Mouse (Mus musculus): ENCODE data around the gene Eppin. TPM values are rescaled to one million over a fixed set of nuclear protein-coding genes. Genes with fewer than 3 reads are reported as not detected.
"Not testable (repeated sequence)": the region's sequence is repeated elsewhere in the genome, so short reads cannot be mapped to it uniquely, and the experiment has no call there.

Gene Eppin
- polyA plus RNA-seq, 1 experiment from 2014 or later, result not detected

- no peak overlapping the region for H3K27ac ChIP-seq
- no peaks in the 10 kb centered on the region for H3K36me3 ChIP-seq
- H3K4me2 ChIP-seq, result no peak overlapping the region
- ATAC-seq (ENCODE audit: insufficient number of reproducible peaks, low FRiP score, low TSS enrichment, low read depth), result no peak
- no peaks in the 10 kb centered on the region for H3K9me3 ChIP-seq
- H3K4me1 ChIP-seq, result no peaks in the 10 kb centered on the region
- 61% methylated on average over 3 of the region's 3 CpGs for WGBS
- no peaks in the 10 kb centered on the region for H3K27me3 ChIP-seq
- no peak overlapping the region for H3K9ac ChIP-seq
- no peak overlapping the region for H3K4me3 ChIP-seq
Observed at GRCm38 (mm10) chr2:164600179-164600578, 6.8 kb upstream of the Eppin start.

DNA sequence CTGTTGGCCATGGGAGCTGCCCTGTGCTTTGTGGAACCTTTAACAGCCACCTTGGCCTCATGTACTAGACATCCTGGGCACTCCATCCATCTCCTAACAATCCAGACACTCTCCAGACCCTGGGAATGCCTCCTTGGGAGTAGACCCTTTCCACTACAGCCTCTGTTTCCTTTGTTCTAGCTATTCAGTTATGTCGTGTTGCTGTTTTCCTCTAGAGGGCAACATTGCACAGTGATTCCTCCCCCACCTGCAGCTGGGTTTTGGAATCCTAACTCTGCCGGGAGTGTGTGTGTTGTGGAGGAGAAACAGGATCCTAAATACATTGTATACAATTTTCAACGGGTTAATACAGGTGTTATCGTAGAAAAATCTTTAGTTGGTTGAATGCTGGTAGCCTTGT is 1.4 kb downstream of the Eppin start:
- no peaks in the 10 kb centered on the region for H3K27me3 ChIP-seq
- H3K27ac ChIP-seq, result no peak overlapping the region
- H3K4me2 ChIP-seq, result no peak overlapping the region
- ATAC-seq (ENCODE audit: insufficient number of reproducible peaks, low FRiP score, low TSS enrichment, low read depth), result no peak
- H3K36me3 ChIP-seq, result no peaks in the 10 kb centered on the region
- WGBS, result 7% methylated on average over 4 of the region's 4 CpGs
- H3K4me1 ChIP-seq, result no peaks in the 10 kb centered on the region
- H3K9me3 ChIP-seq, result no peaks in the 10 kb centered on the region
- H3K4me3 ChIP-seq, result no peak overlapping the region
- no peak overlapping the region for H3K9ac ChIP-seq

DNA sequence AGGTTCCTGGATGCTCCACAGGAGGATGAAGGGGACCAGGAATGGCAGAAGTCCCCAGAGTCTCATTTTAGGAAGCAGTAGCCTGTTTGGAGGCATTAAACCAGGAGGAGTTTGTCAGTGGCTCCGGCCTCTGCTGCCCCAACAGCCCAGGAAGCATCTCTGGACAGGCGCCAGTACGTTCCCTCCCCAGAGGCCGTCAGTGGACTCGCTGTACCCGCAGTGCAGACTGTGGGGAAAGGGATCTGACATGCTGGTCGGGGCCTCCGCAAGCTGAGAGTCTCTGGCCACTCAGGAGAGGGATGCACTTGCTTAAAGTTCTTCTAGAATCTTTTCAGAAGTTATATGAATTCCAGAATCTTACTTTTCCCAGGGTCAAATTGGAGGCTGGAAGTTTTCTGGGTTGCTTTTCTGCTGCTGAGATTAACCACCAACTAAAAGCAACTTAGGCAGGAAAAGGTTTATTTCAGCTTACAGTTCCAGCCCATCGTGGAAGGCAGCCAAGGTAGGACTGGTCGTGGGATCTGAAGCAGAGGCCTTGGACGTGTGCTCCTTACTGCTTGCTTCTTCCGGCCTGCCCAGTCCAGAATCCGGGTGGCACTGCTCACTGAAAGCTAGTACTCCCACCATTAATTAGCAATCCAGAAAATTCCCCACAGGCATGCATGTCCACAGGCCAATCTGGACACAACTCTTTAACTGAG is 8.2 kb downstream of the Eppin start, which contains the start of gene Wfdc6a:
Gene Wfdc6a (minus strand): TSS at position 423 of the 701 bp plus-strand sequence.
- H3K4me3 ChIP-seq; H3K4me1 ChIP-seq; H3K9ac ChIP-seq; H3K27me3 ChIP-seq; H3K36me3 ChIP-seq; H3K4me2 ChIP-seq; ATAC-seq (ENCODE audit: insufficient number of reproducible peaks, low FRiP score, low TSS enrichment, low read depth); H3K27ac ChIP-seq; H3K9me3 ChIP-seq: not testable (repeated sequence)
- 50% methylated on average over 13 of the region's 13 CpGs for WGBS

DNA sequence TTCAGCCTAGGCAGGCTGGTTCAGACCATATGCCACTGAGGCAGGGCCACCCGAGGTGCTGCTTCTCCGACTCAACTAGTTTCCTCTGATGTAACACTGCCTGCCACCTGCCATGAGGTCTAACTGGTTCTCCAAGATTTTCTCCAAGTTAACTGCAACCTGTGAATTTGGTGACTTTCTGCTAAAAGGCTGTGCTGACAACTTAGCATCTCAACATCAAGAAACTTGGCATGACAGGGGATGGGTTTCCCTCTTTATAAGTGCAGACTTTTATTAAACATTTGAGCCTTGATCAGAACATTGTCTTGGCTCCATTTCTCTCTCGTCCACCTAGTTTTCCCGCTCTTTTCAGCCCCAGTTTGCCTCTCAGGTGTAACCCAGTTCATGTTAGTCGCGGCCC is 20.0 kb downstream of the Eppin start, which contains the start of gene Spint3:
Gene Spint3 (minus strand): TSS at position 101 of the 400 bp plus-strand sequence.
- H3K36me3 ChIP-seq; H3K27ac ChIP-seq; H3K9ac ChIP-seq; ATAC-seq (ENCODE audit: insufficient number of reproducible peaks, low FRiP score, low TSS enrichment, low read depth); H3K4me3 ChIP-seq; H3K27me3 ChIP-seq; H3K4me1 ChIP-seq; H3K9me3 ChIP-seq; H3K4me2 ChIP-seq: not testable (repeated sequence)
- 76% methylated on average over 6 of the region's 6 CpGs for WGBS

- ATAC-seq (ENCODE audit: insufficient number of reproducible peaks, low FRiP score, low TSS enrichment, low read depth), result no peak
- Histone ChIP-seq H3K4me1 (peaks cover 19% of the 10 kb centered on the region), H3K4me3 (no peak overlapping the region), H3K36me3 (no peaks in the 10 kb centered on the region), H3K27ac (no peak overlapping the region), H3K9ac (no peak overlapping the region), H3K27me3 (peaks cover 2% of the 10 kb centered on the region; the same call in 1 of the 2 replicates), H3K9me3 (no peaks in the 10 kb centered on the region), H3K4me2 (no peak overlapping the region)
- WGBS, result 86% methylated on average over 4 of the region's 5 CpGs
Observed at GRCm38 (mm10) chr2:164567460-164567859, 25.9 kb downstream of the Eppin start.

DNA sequence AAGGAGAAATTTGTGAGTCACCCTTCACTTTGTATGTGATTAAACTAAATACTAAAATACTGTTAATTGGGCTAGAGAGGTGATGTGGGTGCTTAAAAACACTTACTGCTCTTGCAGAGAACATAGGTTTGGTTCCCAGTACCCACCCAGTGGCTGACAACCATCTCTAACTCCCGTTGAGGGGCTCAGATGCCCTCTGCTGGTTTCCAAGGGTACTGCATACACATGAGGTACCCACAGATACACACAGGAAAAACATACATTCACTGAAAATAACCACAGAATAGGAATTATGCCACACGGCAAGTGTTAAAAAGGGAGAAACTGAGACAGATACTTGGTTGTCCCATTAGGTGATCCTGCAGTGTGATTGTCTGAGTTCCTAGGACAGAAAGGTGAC is 26.4 kb downstream of the Eppin start:
- H3K9me3 ChIP-seq, result no peaks in the 10 kb centered on the region
- 74% methylated on average over 2 of the region's 2 CpGs for WGBS
- H3K27ac ChIP-seq, result no peak overlapping the region
- no peak overlapping the region for H3K4me2 ChIP-seq
- H3K4me3 ChIP-seq, result no peak overlapping the region
- H3K27me3 ChIP-seq, result peaks cover 6% of the 10 kb centered on the region; the same call in 1 of the 2 replicates
- no peak overlapping the region for H3K9ac ChIP-seq
- peaks cover 24% of the 10 kb centered on the region for H3K4me1 ChIP-seq
- ATAC-seq (ENCODE audit: insufficient number of reproducible peaks, low FRiP score, low TSS enrichment, low read depth), result no peak
- H3K36me3 ChIP-seq, result no peaks in the 10 kb centered on the region

DNA sequence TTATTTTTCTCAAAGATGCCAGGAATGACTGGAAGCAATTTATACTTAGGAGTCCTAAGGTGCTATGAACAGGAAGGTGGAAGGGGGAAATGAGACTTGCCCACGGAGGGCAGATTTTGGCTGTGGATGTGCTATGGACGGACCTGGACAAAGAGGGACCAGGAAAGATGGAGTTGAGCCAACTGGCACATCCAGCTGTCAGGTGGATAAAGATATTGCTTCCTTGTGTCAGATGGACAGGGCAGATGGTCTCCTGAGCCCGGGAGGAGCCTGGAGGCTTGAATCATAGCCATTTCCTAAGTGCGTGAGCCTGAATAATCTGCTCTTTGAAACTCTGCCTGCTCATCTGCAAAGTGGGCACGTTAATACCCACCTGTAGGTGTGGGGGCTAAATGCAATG is 29.0 kb downstream of the Eppin start:
- H3K9me3 ChIP-seq, result no peaks in the 10 kb centered on the region
- peaks cover 6% of the 10 kb centered on the region; the same call in 1 of the 2 replicates for H3K27me3 ChIP-seq
- H3K36me3 ChIP-seq, result no peaks in the 10 kb centered on the region
- H3K4me2 ChIP-seq, result no peak overlapping the region; the same call in 1 of the 2 replicates
- H3K27ac ChIP-seq, result no peak overlapping the region
- H3K4me1 ChIP-seq, result peaks cover 24% of the 10 kb centered on the region
- H3K4me3 ChIP-seq, result no peak overlapping the region
- no peak for ATAC-seq (ENCODE audit: insufficient number of reproducible peaks, low FRiP score, low TSS enrichment, low read depth)
- WGBS, result 60% methylated on average over 5 of the region's 5 CpGs
- H3K9ac ChIP-seq, result no peak overlapping the region

GRCm38 (mm10) chr2:164563339-164564038 is 29.9 kb downstream of the Eppin start:
- Histone ChIP-seq H3K9ac (peak overlapping the region; percentile 55), H3K27ac (peak overlapping the region; percentile 33; the same call in 1 of the 2 replicates), H3K4me3 (peak overlapping the region; percentile 42), H3K4me2 (peak overlapping the region; percentile 95), H3K27me3 (peaks cover 6% of the 10 kb centered on the region; the same call in 1 of the 2 replicates), H3K9me3 (no peaks in the 10 kb centered on the region), H3K36me3 (no peaks in the 10 kb centered on the region), H3K4me1 (peaks cover 32% of the 10 kb centered on the region)
- ATAC-seq (ENCODE audit: insufficient number of reproducible peaks, low FRiP score, low TSS enrichment, low read depth), result peak; percentile 53; the same call in 1 of the 2 replicates
- 1% methylated on average over 31 of the region's 32 CpGs for WGBS

DNA sequence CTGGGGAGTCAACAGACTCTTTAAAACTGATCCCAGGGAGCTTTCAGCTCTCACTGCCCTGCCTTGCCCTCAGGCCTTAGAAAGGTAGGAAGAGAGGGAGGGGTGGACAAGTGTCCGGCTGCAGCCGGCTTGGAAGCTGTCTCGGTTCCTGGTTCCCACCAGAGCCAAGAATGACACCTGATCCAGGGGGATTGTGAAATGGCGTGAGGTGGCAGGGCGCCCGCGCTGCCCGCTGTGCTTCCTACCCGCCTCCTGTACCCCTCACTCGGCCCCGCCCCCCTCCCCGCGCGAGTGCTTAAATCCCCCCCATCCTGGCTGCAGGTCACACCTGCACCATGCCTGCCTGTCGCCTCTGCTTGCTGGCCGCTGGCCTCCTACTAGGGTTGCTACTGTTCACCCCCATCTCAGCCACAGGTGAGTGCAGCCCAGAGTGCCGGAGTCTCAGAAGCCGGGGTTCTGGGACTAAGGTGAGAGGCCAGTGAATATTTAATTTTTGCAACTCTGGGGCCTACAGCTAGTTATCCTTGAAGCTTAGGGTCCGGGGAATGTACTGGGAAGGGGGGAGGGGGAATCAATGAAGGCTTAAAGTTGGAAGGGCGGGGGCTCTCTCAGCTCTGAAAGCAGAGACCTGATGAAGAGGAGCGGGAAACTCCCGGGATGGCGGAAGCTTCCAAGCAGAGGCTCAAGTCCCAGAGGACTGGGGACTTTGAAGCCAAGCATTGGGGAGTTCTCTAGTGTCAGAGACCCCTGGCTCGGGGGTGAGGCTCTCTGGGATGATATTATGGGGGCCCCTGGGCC is 30.8 kb downstream of the Eppin start, which contains the start of gene Wfdc2:
Gene Wfdc2 (plus strand): TSS at position 23 of the 798 bp plus-strand sequence.
- H3K36me3 ChIP-seq, result no peaks in the 10 kb centered on the region
- H3K9ac ChIP-seq, result peak within 1 kb of the TSS; percentile 55
- ATAC-seq (ENCODE audit: insufficient number of reproducible peaks, low FRiP score, low TSS enrichment, low read depth), result no peak
- peak within 1 kb of the TSS; percentile 95 for H3K4me2 ChIP-seq
- WGBS, result 5% methylated on average over 24 of the region's 24 CpGs
- peak within 1 kb of the TSS; percentile 42 for H3K4me3 ChIP-seq
- H3K4me1 ChIP-seq, result peaks cover 32% of the 10 kb centered on the region
- 0 out of 2 replicates have a peak within 1 kb of the TSS, but pooled peaks have one; percentile 33 for H3K27ac ChIP-seq
- peaks cover 6% of the 10 kb centered on the region; the same call in 1 of the 2 replicates for H3K27me3 ChIP-seq
- no peaks in the 10 kb centered on the region for H3K9me3 ChIP-seq

DNA sequence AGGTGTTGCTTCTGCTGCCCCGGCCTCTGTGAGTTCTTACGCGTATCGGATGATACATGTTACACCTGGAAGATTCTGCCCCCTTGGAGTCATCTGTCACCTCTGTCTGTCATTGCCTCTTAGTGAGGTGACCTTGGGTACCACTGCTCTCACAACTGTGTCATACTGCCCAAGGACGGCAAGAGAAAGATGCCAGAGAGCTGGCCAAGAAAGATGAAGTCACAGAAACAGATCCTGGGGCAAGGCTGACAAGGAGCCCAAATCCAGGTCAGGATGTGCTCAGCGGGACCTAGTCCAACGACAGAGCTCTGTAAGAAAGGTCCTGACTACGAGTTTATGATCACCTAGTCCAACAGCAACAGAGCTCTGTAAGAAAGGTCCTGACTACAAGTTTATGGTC is 33.3 kb downstream of the Eppin start:
- no peak for ATAC-seq (ENCODE audit: insufficient number of reproducible peaks, low FRiP score, low TSS enrichment, low read depth)
- 88% methylated on average over 8 of the region's 8 CpGs for whole genome bisulfite sequencing

DNA sequence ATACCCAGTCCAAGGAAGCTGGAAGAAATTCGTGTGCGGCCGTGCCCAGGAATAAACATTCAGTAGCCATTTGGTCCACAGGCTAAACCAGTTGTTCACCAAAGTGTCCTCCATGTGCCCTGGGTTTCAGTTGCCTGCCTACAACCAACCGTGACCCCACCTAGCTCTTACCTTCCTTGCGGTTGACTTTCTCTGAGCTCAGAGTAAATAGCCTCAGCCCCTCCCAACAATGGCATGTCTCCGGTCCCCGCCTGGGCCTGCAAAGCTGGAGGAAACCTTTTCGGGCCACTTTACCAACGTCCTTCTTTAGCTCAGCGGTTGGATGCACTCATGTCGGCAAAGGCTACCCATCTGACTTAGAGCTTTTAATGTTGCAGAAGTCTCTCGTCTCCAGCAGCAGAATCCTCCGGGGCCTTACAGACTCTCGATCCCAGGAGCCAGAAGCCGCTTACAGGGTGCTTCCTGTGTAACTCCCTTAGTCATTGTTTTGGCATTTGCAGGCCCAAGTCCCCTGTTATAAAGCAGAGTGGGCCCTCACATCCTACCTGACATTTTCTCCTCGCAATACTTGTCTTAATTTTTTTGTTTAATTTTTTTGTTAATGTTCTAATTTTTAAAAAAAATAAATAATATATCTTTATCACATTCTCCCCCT is 34.3 kb downstream of the Eppin start:
- Histone ChIP-seq H3K4me2 (no peak overlapping the region), H3K4me3 (no peak overlapping the region), H3K4me1 (peaks cover 28% of the 10 kb centered on the region), H3K27me3 (peaks cover 6% of the 10 kb centered on the region; the same call in 1 of the 2 replicates), H3K36me3 (no peaks in the 10 kb centered on the region), H3K27ac (no peak overlapping the region), H3K9me3 (no peaks in the 10 kb centered on the region), H3K9ac (no peak overlapping the region)
- no peak for ATAC-seq (ENCODE audit: insufficient number of reproducible peaks, low FRiP score, low TSS enrichment, low read depth)
- WGBS, result 42% methylated on average over 16 of the region's 16 CpGs

More for the DNA sequence above, 33.3 kb downstream of the Eppin start:
- Histone ChIP-seq H3K27ac (no peak overlapping the region), H3K9ac (no peak overlapping the region), H3K36me3 (no peaks in the 10 kb centered on the region), H3K4me2 (no peak overlapping the region), H3K4me3 (no peak overlapping the region), H3K9me3 (no peaks in the 10 kb centered on the region), H3K27me3 (peaks cover 6% of the 10 kb centered on the region; the same call in 1 of the 2 replicates), H3K4me1 (peaks cover 32% of the 10 kb centered on the region)

Measured in limb, embryonic 15.5 days (tissue).